In genomic region chr2:33370777-33371647, GRCm38 (mm10) we compare ENCODE assay signal across 8 mouse cellular contexts. TPM values are rescaled to one million over a fixed set of nuclear protein-coding genes. Genes with fewer than 3 reads are reported as not detected.
DNase-seq lines count a peak whose midpoint lies in the region; ATAC-seq lines count a peak whose summit lies in the region.

Ralgps1 (minus strand) TSS chr2:33371486.

- WGBS in lung, embryonic 16.5 days = under 1% methylated on average over 55 of the region's 74 CpGs

- H3K9me3 ChIP-seq in lung, embryonic 16.5 days (ENCODE audit: control insufficient read depth, low read length) = no peaks in the 10 kb centered on the region

- peak; percentile 81 for DNase-seq in MEL-GATA-1-ER (ENCODE audit: extremely low read depth, low read depth)
- peak; percentile 97 for DNase-seq in cerebellum, adult 8-10 months
- peak; percentile 94 for DNase-seq in forelimb bud, embryonic 11.5 days (ENCODE audit: low read depth, low spot score)
- peak; percentile 88 for DNase-seq in layer of hippocampus, adult 9-10 months (ENCODE audit: low spot score)
- DNase-seq in ovary, postnatal 10 days (ENCODE audit: low spot score) = peak; percentile 84
- DNase-seq in thymus, postnatal 10 days (ENCODE audit: low spot score in 2 of 2) = peak; percentile 93 to 95

- peaks cover 11% of the 10 kb centered on the region for H3K4me1 ChIP-seq in lung, embryonic 16.5 days (replicated peaks; ENCODE audit: control insufficient read depth, insufficient read depth, low read length)

- H3K36me3 ChIP-seq in lung, embryonic 16.5 days (ENCODE audit: control insufficient read depth, insufficient read depth, low read length) = no peaks in the 10 kb centered on the region

- H3K9ac ChIP-seq in lung, embryonic 16.5 days (ENCODE audit: low read length) = peak within 1 kb of the TSS; percentile 74

- peak within 1 kb of the TSS; percentile 75 for H3K4me3 ChIP-seq in lung, embryonic 16.5 days (ENCODE audit: low read length)

- peak; percentile 97 to 98 for ATAC-seq in hematopoietic stem cell, adult 5-6 weeks (replicated peaks in 1 of 2; ENCODE audit: insufficient read depth in 1 of 2, low FRiP score in 2 of 2, low TSS enrichment in 1 of 2, low read depth in 1 of 2, poor library complexity in 2 of 2, severe bottlenecking in 2 of 2)
- peak; percentile 99 for ATAC-seq in lung, embryonic 16.5 days (ENCODE audit: low read depth)

- peak within 1 kb of the TSS; percentile 72 for H3K4me2 ChIP-seq in lung, embryonic 16.5 days (ENCODE audit: low read depth, low read length)

- no peaks in the 10 kb centered on the region for H3K27me3 ChIP-seq in lung, embryonic 16.5 days (ENCODE audit: control insufficient read depth, insufficient read depth, low read depth, low read length)

- peak within 1 kb of the TSS; percentile 95 for H3K27ac ChIP-seq in lung, embryonic 16.5 days (ENCODE audit: low read length)

RNA-seq across cellular contexts. Expression of gene Ralgps1, which starts in this region (rescaled TPM):
- total RNA-seq in hematopoietic stem cell, adult 5-6 weeks (2017) = 3.8 and 6.6 TPM in 2 replicates
- 5.2 and 5.3 TPM in 2 replicates for polyA plus RNA-seq in lung, embryonic 16.5 days (2015; fragmentation: Nextera tagmentation; extraction: Ambion mirVana)

Comparison
In these comparisons a context has a peak if more than half of its experiments do, and no peak if none do; other contexts are left out.
1. Peak in every context shown above with its lines: DNase-seq, ATAC-seq, H3K4me3 ChIP-seq and H3K27ac ChIP-seq.